Mouse (Mus musculus) stomach, postnatal 0 days (tissue): ENCODE data around the gene Card9.

Experiments
- CTCF ChIP-seq: IDR thresholded peaks from 2 replicates; pipeline ENCODE4 v1.5.1; 2016; ENCODE audit warnings: antibody characterized with exemption, low read depth, mild to moderate bottlenecking, moderate library complexity
- EP300 ChIP-seq: optimal IDR thresholded peaks from 2 replicates; pipeline ENCODE3; 2016; ENCODE audit warnings: antibody characterized with exemption

DNA sequence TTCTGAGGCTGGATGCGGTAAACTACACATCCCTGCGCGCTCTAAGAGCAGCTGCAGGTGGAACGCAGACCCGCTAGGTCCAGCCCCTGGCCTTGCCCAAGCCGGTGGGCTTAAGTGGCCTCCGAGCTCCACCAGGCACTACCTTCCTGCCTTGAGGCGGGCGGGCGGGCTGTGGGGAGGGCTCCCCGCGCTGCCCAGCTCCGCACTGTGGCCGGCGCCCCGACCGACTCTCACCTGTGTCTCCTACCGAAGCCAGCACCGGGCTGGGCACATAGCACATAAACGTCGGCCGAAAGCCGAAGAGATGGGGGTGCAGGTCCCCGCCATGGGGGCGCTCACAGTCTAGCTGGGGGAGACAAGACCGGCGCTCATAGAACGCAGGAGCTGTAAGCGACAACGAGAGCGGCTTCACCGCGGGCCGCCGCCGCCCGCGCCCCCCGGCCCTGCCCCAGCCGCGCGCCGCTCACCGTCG lies 28.0 kb upstream of the Card9 start:
- no peak for TF ChIP-seq CTCF
- TF ChIP-seq EP300 = no peak
